Mouse (Mus musculus) heart, embryonic 11.5 days (tissue): ENCODE measurements at regions not wholly inside any gene's neighbourhood (a gene's known extent, or its start where the extent isn't known, plus 50 kb on each side); places are given as distances from the start of the nearest gene placed in this dataset.

Experiments
- ATAC-seq: fragments of 200-750 bp; cut with Nextera tagmentation; replicated peaks from 2 replicates; pipeline ENCODE4 v1.8.0; 2017; ENCODE audit warnings: moderate library complexity; ENCODE audit not compliant: insufficient number of reproducible peaks, low FRiP score, low TSS enrichment
- H3K27ac ChIP-seq: fragments of 300-500 bp; sonication (generic); 2 replicates; pipeline ENCODE4 v1.5.1; 2014; ENCODE audit warnings: mild to moderate bottlenecking, low read depth, low read length
- H3K27me3 ChIP-seq: fragments of 300-500 bp; sonication (generic); 2 replicates; pipeline ENCODE4 v1.6.1; 2014; ENCODE audit warnings: mild to moderate bottlenecking, low read length, mixed read lengths; ENCODE audit not compliant: control insufficient read depth, insufficient read depth
- H3K36me3 ChIP-seq: fragments of 300-500 bp; sonication (generic); 2 replicates; pipeline ENCODE4 v1.6.1; 2014; ENCODE audit warnings: mild to moderate bottlenecking, low read length, moderate library complexity, mixed read lengths; ENCODE audit not compliant: control insufficient read depth, insufficient read depth
- H3K4me1 ChIP-seq: fragments of 300-500 bp; sonication (generic); 2 replicates; pipeline ENCODE4 v1.6.1; 2014; ENCODE audit warnings: low read length; ENCODE audit not compliant: control insufficient read depth, insufficient read depth
- H3K4me2 ChIP-seq: fragments of 300-500 bp; sonication (generic); 2 replicates; pipeline ENCODE4 v1.6.1; 2014; ENCODE audit warnings: mild to moderate bottlenecking, moderate library complexity
- H3K4me3 ChIP-seq: fragments of 300-500 bp; sonication (generic); 2 replicates; pipeline ENCODE4 v1.5.1; 2014; ENCODE audit warnings: low read depth, low read length
- H3K9ac ChIP-seq: fragments of 300-500 bp; sonication (generic); 2 replicates; pipeline ENCODE4 v1.6.1; 2014; ENCODE audit warnings: mild to moderate bottlenecking, low read depth, low read length, moderate library complexity
- H3K9me3 ChIP-seq: fragments of 300-500 bp; sonication (generic); replicated peaks from 2 replicates; pipeline ENCODE4 v1.6.1; 2016; ENCODE audit warnings: low read length; ENCODE audit not compliant: control insufficient read depth
- WGBS: fragments of 180-500 bp; shearing (Covaris S2); extraction: QIAGEN DNeasy Blood & Tissue Kit; methylation state at CpG from one replicate; pipeline ENCODE4 v1.1.7; 2014; ENCODE audit not compliant: insufficient replicate concordance; 5-methylcytosine and 5-hydroxymethylcytosine counted together

DNA sequence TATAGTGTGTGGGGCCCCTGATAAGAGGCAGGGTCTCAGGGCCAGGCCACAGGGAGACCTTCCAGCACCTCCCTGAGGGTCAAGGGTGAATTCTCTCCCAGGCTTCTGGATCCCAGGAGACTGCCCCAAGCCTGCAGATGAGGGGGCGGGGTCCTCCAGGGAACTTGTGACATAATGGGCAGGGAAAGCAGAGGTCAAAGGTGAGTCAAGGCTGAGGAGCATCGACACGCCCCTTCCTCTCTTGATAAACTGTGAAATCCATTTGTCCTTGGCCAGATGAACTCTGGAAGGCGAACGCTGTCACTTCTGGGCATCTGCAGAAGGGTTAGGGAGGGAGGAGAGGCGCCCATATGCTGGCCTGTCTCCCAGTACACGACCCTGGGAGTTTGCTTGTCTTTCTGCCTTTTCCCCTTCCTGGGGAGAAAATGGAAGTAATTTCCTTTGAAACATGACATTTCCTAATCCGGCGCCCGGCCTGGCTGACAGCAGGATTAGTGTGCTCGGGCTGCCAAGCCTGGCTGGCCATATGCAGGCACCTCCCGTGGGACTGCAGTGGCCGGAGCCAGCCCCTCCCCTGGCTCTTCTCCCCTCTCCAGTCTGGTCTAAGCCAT is 160.4 kb upstream of the 4931429L15Rik start:
- H3K4me3 ChIP-seq = no peak overlapping the region
- no peaks in the 10 kb centered on the region for H3K27me3 ChIP-seq
- 7% methylated on average over 13 of the region's 13 CpGs for WGBS
- no peaks in the 10 kb centered on the region for H3K9me3 ChIP-seq
- H3K9ac ChIP-seq = no peak overlapping the region
- H3K4me1 ChIP-seq = peaks cover 4% of the 10 kb centered on the region; the same call in 1 of the 2 replicates
- H3K27ac ChIP-seq = no peak overlapping the region
- ATAC-seq = no peak
- H3K4me2 ChIP-seq = peak overlapping the region; percentile 1; the same call in 1 of the 2 replicates
- H3K36me3 ChIP-seq = no peaks in the 10 kb centered on the region

DNA sequence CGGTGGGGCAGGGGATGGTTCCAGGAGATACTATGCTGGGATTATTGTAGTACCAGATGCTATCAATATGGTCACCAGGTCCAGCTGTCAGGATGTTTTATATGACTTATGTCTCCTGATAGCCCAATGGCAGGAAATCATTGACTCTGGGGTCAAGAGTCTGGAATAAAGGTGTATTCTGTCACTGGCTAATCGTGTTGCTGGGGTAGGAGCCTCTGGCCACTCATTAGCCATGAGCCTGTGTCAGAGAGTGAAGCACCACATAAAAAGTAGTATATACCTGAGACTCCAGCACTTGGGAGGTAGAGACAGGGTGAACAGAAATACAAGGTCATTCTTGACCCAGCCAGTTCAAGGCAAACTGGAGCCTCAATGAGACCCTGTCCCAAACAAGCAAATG is 158.8 kb upstream of the 4931429L15Rik start:
- Histone ChIP-seq H3K27me3 (no peaks in the 10 kb centered on the region), H3K4me2 (no peak overlapping the region), H3K27ac (no peak overlapping the region), H3K4me1 (peaks cover 4% of the 10 kb centered on the region; the same call in 1 of the 2 replicates), H3K4me3 (no peak overlapping the region), H3K36me3 (no peaks in the 10 kb centered on the region), H3K9ac (no peak overlapping the region), H3K9me3 (no peaks in the 10 kb centered on the region)
- 61% methylated on average over 2 of the region's 2 CpGs for WGBS
- ATAC-seq = no peak

DNA sequence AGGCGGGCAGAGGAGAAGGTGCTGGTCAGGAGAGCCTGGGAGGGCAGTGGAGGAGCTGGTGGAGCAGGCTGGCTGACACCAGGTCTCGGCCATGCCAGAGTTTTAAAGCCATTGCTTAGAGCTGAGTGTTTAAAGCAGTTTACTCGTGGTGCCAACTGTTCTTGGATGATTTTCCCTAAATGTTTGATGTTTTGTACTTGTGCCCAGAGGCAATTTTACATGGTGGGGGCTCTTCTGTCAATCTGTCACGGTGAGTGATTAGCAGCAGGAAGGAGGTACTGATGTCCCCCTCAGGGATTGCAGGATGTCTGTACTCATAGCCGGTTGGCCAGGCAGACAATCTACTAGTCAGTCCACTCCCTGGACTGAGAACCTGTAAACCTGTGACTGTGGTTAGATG is 156.7 kb upstream of the 4931429L15Rik start:
- Histone ChIP-seq H3K4me1 (peaks cover 4% of the 10 kb centered on the region; the same call in 1 of the 2 replicates), H3K27ac (no peak overlapping the region), H3K4me2 (no peak overlapping the region), H3K36me3 (no peaks in the 10 kb centered on the region), H3K9ac (no peak overlapping the region), H3K27me3 (no peaks in the 10 kb centered on the region; the same call in 1 of the 2 replicates), H3K4me3 (no peak overlapping the region), H3K9me3 (no peaks in the 10 kb centered on the region)
- no peak for ATAC-seq
- 57% methylated on average over 5 of the region's 5 CpGs for WGBS

DNA sequence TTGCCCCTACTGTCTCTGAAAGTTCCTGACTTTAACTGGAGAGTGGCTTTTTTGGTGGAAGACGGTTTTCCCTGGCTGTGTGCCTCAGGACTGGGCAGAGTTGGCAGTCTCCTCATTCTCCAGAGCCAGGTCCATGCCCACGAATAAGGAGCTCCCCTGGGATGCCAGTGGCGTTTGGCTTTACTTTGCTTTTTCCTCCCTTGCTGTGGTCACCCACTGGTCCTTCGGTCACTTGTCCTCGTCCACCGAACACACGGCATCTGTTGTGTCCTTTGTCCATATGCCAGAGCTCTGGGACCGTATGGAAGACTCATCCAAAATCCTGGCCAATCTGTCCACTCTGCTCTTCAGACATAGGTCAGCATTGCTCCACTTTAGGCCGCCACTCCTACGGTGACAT is 153.9 kb upstream of the 4931429L15Rik start:
- no peak overlapping the region for H3K9ac ChIP-seq
- H3K9me3 ChIP-seq = no peaks in the 10 kb centered on the region
- no peak overlapping the region for H3K27ac ChIP-seq
- H3K27me3 ChIP-seq = no peaks in the 10 kb centered on the region; the same call in 1 of the 2 replicates
- no peak for ATAC-seq
- H3K36me3 ChIP-seq = no peaks in the 10 kb centered on the region
- H3K4me3 ChIP-seq = no peak overlapping the region
- H3K4me1 ChIP-seq = no peaks in the 10 kb centered on the region
- WGBS = 79% methylated on average over 10 of the region's 10 CpGs
- H3K4me2 ChIP-seq = no peak overlapping the region

DNA sequence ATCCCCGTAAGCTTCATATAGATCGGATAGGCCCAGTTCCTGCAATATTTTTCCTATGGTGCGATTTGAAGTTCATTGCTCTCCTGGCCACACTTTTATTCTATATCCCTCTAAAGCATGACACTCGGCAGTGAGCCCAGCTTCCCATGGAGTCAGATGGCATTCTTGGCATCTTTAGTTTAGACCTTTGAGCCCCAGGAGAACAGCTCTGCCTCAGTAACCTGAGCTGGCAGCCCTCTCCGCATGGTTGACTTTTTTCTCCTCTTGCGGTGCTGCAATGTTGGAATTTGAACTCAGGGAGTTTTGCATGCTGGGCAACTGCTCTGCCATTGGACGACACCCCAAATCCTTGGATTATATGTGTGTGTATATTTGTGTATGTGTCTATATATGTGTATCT is 149.7 kb upstream of the 4931429L15Rik start:
- Histone ChIP-seq H3K4me3 (no peak overlapping the region), H3K4me2 (no peak overlapping the region), H3K27me3 (no peaks in the 10 kb centered on the region; the same call in 1 of the 2 replicates), H3K36me3 (no peaks in the 10 kb centered on the region), H3K27ac (no peak overlapping the region), H3K9ac (no peak overlapping the region), H3K4me1 (no peaks in the 10 kb centered on the region), H3K9me3 (no peaks in the 10 kb centered on the region; the same call in 1 of the 2 replicates)
- WGBS = 77% methylated on average over 7 of the region's 7 CpGs
- ATAC-seq = no peak

- no peaks in the 10 kb centered on the region for H3K36me3 ChIP-seq
- no peak for ATAC-seq
- no peaks in the 10 kb centered on the region; the same call in 1 of the 2 replicates for H3K27me3 ChIP-seq
- no peaks in the 10 kb centered on the region; the same call in 1 of the 2 replicates for H3K9me3 ChIP-seq
- H3K4me3 ChIP-seq = no peak overlapping the region
- 55% methylated on average over 2 of the region's 2 CpGs for WGBS
- no peaks in the 10 kb centered on the region for H3K4me1 ChIP-seq
- H3K4me2 ChIP-seq = no peak overlapping the region
- no peak overlapping the region for H3K9ac ChIP-seq
- no peak overlapping the region for H3K27ac ChIP-seq
Observed at GRCm38 (mm10) chr9:46468306-46468705, 148.5 kb upstream of the 4931429L15Rik start.

GRCm38 (mm10) chr9:46467671-46468070 is 147.9 kb upstream of the 4931429L15Rik start:
- H3K27me3 ChIP-seq = no peaks in the 10 kb centered on the region
- 58% methylated on average over 3 of the region's 3 CpGs for WGBS
- ATAC-seq = no peak

GRCm38 (mm10) chr9:46462681-46463080 is 142.9 kb upstream of the 4931429L15Rik start:
- 78% methylated on average over 5 of the region's 5 CpGs for WGBS

More at GRCm38 (mm10) chr9:46467671-46468070, 147.9 kb upstream of the 4931429L15Rik start:
- no peak overlapping the region for H3K27ac ChIP-seq
- H3K4me2 ChIP-seq = no peak overlapping the region
- no peaks in the 10 kb centered on the region for H3K4me1 ChIP-seq
- H3K9ac ChIP-seq = no peak overlapping the region
- no peak overlapping the region for H3K4me3 ChIP-seq
- no peaks in the 10 kb centered on the region for H3K36me3 ChIP-seq
- no peaks in the 10 kb centered on the region; the same call in 1 of the 2 replicates for H3K9me3 ChIP-seq

DNA sequence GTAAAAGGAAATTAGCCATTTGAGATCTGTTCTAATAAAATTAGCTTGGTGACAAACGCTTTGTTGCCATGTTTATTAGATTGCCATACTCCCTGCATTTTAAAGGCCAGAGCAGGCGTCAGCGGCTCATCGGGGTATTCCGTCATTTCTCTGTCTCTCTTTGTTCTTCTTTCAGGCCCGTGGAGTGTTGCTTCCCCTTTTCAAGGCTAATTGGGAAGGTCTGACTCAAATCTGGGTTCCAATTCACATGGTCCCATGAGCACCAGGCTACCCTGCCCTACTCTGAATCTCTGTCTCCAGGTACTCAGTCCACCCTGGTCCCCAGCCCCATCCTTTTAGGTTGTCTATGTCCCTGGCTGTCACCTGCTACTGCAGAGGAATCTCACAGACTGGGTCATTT is 138.2 kb upstream of the 4931429L15Rik start:
- Histone ChIP-seq H3K4me3 (no peak overlapping the region), H3K9ac (no peak overlapping the region), H3K4me2 (no peak overlapping the region), H3K27ac (no peak overlapping the region), H3K4me1 (peaks cover 6% of the 10 kb centered on the region; the same call in 1 of the 2 replicates), H3K9me3 (no peaks in the 10 kb centered on the region), H3K27me3 (no peaks in the 10 kb centered on the region; the same call in 1 of the 2 replicates), H3K36me3 (no peaks in the 10 kb centered on the region)
- WGBS = 81% methylated on average over 6 of the region's 6 CpGs
- no peak for ATAC-seq

More at GRCm38 (mm10) chr9:46462681-46463080, 142.9 kb upstream of the 4931429L15Rik start:
- Histone ChIP-seq H3K9ac (no peak overlapping the region), H3K4me2 (no peak overlapping the region), H3K27ac (no peak overlapping the region), H3K4me1 (no peaks in the 10 kb centered on the region), H3K4me3 (no peak overlapping the region), H3K27me3 (no peaks in the 10 kb centered on the region), H3K36me3 (no peaks in the 10 kb centered on the region), H3K9me3 (no peaks in the 10 kb centered on the region; the same call in 1 of the 2 replicates)
- ATAC-seq = no peak
